ENCODE assay signal across 9 mouse cellular contexts in the genomic region with DNA sequence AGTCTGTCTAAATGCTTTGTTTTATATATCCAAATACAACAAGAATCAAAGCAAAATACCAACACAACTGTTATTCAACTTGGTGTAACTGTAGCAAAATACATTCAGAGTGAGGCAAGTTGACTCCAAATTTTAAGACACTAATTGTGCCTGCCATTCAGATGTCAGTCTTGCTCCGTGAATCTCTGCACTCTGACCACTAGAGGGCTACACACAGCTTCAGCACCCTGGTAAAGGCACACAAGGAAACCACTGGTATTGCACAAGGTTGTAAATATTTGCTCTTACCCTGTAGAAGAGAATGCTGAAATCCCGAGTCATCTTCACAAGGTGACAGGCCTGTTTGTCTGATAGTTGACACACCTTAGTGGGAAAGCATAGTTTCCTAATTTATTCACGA. TPM values are rescaled to one million over a fixed set of nuclear protein-coding genes. Genes with fewer than 3 reads are reported as not detected.
DNase-seq lines count a peak whose midpoint lies in the region; ATAC-seq and TF ChIP-seq lines count a peak whose summit lies in the region.
"Had no signal": no experiment of that assay in that cellular context is flagged by ENCODE, and none has a peak within 500 bp of the region (broad histone marks: within the 10 kb centered on the region; RNA-seq: fewer than 3 reads in every experiment).

No protein-coding gene starts in this region.

- WGBS in heart, embryonic 10.5 days: 44% methylated on average over 3 of the region's 3 CpGs
- WGBS in heart, postnatal 0 days: 35% methylated on average over 3 of the region's 3 CpGs
- 28% methylated on average over 3 of the region's 3 CpGs for WGBS in liver, embryonic 12.5 days (ENCODE audit: insufficient replicate concordance)

- TF ChIP-seq EP300 in heart, postnatal 0 days (IDR thresholded peaks at IDR 0.05; ENCODE audit: low read depth): no peak

- H3K4me1 ChIP-seq in heart, embryonic 10.5 days: no peaks in the 10 kb centered on the region
- H3K4me1 ChIP-seq in heart, postnatal 0 days (ENCODE audit: control insufficient read depth, insufficient read depth): no peaks in the 10 kb centered on the region
- H3K4me1 ChIP-seq in liver, embryonic 12.5 days: no peaks in the 10 kb centered on the region; the same call in 1 of the 2 replicates
- H3K4me1 ChIP-seq: embryonic facial prominence, embryonic 13.5 days had no signal

- H3K4me3 ChIP-seq in heart, embryonic 10.5 days: no peak overlapping the region
- no peak overlapping the region for H3K4me3 ChIP-seq in heart, postnatal 0 days (ENCODE audit: low read depth, low read length)
- H3K4me3 ChIP-seq in liver, embryonic 12.5 days: no peak overlapping the region
- H3K4me3 ChIP-seq: embryonic facial prominence, embryonic 13.5 days had no signal

- no peak overlapping the region for H3K27ac ChIP-seq in heart, embryonic 10.5 days
- H3K27ac ChIP-seq in heart, postnatal 0 days (ENCODE audit: low read depth): no peak overlapping the region
- no peak overlapping the region for H3K27ac ChIP-seq in liver, embryonic 12.5 days
- H3K27ac ChIP-seq: embryonic facial prominence, embryonic 13.5 days had no signal

- peak; percentile 85 for TF ChIP-seq CTCF in heart, postnatal 0 days (IDR thresholded peaks at IDR 0.05; ENCODE audit: low read depth)

- peak; percentile 15 to 22 for DNase-seq in heart, adult 18-20 months
- DNase-seq in heart, embryonic 10.5 days (ENCODE audit: low spot score): no peak
- peak; percentile 14 to 19 for DNase-seq in CD8-positive naive resting alpha-beta T cell, adult 2 months (ENCODE audit: low read depth in 2 of 2, low spot score in 2 of 2)
- peak; percentile 28 for DNase-seq in c-Kit-positive CD71-negative TER-119-negative erythroid progenitor cells, embryonic 14.5 days (ENCODE audit: low read depth)
- peak; percentile 37 for DNase-seq in heart, postnatal 0 days (ENCODE audit: low spot score)
- peak; percentile 3 for DNase-seq in retina, adult 2 months (ENCODE audit: low read depth, low spot score)
- no peak for DNase-seq in left cerebral cortex, adult 18-20 months (ENCODE audit: low spot score in 2 of 2)

- no peaks in the 10 kb centered on the region for H3K9me3 ChIP-seq in heart, embryonic 10.5 days
- no peaks in the 10 kb centered on the region for H3K9me3 ChIP-seq in heart, postnatal 0 days (replicated peaks; ENCODE audit: control insufficient read depth, low read length)
- no peaks in the 10 kb centered on the region for H3K9me3 ChIP-seq in liver, embryonic 12.5 days (replicated peaks)
- H3K9me3 ChIP-seq: embryonic facial prominence, embryonic 13.5 days had no signal

- peak; percentile 47; the same call in 1 of the 2 replicates for ATAC-seq in heart, postnatal 0 days (ENCODE audit: insufficient read depth, low read depth)
- peak; percentile 76 for ATAC-seq in liver, embryonic 12.5 days

- H3K9ac ChIP-seq in heart, postnatal 0 days (replicated peaks; ENCODE audit: low read depth, low read length): no peak overlapping the region
- H3K9ac ChIP-seq in liver, embryonic 12.5 days: no peak overlapping the region
- H3K9ac ChIP-seq: embryonic facial prominence, embryonic 13.5 days had no signal

- no peak overlapping the region for H3K4me2 ChIP-seq in heart, postnatal 0 days (ENCODE audit: low read depth, low read length)
- H3K4me2 ChIP-seq in liver, embryonic 12.5 days: no peak overlapping the region
- H3K4me2 ChIP-seq: embryonic facial prominence, embryonic 13.5 days had no signal

- no peaks in the 10 kb centered on the region for H3K36me3 ChIP-seq in heart, embryonic 10.5 days
- 0 out of 2 replicates have a peak, but pooled peaks cover 17% of the 10 kb centered on the region for H3K36me3 ChIP-seq in heart, postnatal 0 days (replicated peaks; ENCODE audit: control insufficient read depth, insufficient read depth, low read length)
- peaks cover 42% of the 10 kb centered on the region for H3K36me3 ChIP-seq in liver, embryonic 12.5 days
- H3K36me3 ChIP-seq: embryonic facial prominence, embryonic 13.5 days had no signal

- no peaks in the 10 kb centered on the region for H3K27me3 ChIP-seq in heart, embryonic 10.5 days (ENCODE audit: insufficient read depth, poor library complexity, severe bottlenecking)
- no peaks in the 10 kb centered on the region for H3K27me3 ChIP-seq in heart, postnatal 0 days (ENCODE audit: control insufficient read depth, insufficient read depth, low read length)
- H3K27me3 ChIP-seq in liver, embryonic 12.5 days (replicated peaks): no peaks in the 10 kb centered on the region
- H3K27me3 ChIP-seq: embryonic facial prominence, embryonic 13.5 days had no signal

RNA-seq across cellular contexts. Expression of a gene that starts 31.8 kb away (rescaled TPM):
- under 1 TPM; 0.12 to 0.15 TPM for total RNA-seq in heart, adult 18-20 months (2021)
- 20.2 and 21.1 TPM in 2 replicates for polyA plus RNA-seq in heart, embryonic 10.5 days (2016; fragmentation: Nextera tagmentation; extraction: Ambion mirVana)
- total RNA-seq in heart, postnatal 0 days (2014; rRNA removed; ENCODE audit: low replicate concordance): 1.5 and 10.6 TPM in 2 replicates
- polyA plus RNA-seq in heart, postnatal 0 days (2015; fragmentation: Nextera tagmentation; extraction: Ambion mirVana): 7.5 and 7.8 TPM in 2 replicates
- 30.8 and 34.8 TPM in 2 replicates for polyA plus RNA-seq in liver, embryonic 12.5 days (2016; fragmentation: Nextera tagmentation; extraction: Ambion mirVana)
- total RNA-seq in left cerebral cortex, adult 18-20 months (2021): not detected

Comparison
In these comparisons a context has a peak if more than half of its experiments do, and no peak if none do; other contexts are left out.
1. DNase-seq: peak in heart, adult 18-20 months (2 of 2), CD8-positive naive resting alpha-beta T cell, adult 2 months (2 of 2), c-Kit-positive CD71-negative TER-119-negative erythroid progenitor cells, embryonic 14.5 days (single experiment), heart, postnatal 0 days (single experiment) and retina, adult 2 months (single experiment); none in heart, embryonic 10.5 days (single experiment) and left cerebral cortex, adult 18-20 months (0 of 2).